Mouse (Mus musculus) urinary bladder, adult 2 months (tissue): ENCODE data around the gene Arrdc5. TPM values are rescaled to one million over a fixed set of nuclear protein-coding genes. Genes with fewer than 3 reads are reported as not detected.

Experiments used
- DNase-seq: peaks from one replicate; pipeline ENCODE4 v3.0.0; 2022; ENCODE audit warnings: low spot score
- polyA plus RNA-seq: library from polyadenylated mRNA; depleted of rRNA; stranded (reverse); fragments of >200 nt; gene quantifications from 2 replicates; pipeline ENCODE4 v1.2.3, GENCODE M21; 2012; rRNA removed

Arrdc5 gene
- not detected in 2 replicates for polyA plus RNA-seq

DNA sequence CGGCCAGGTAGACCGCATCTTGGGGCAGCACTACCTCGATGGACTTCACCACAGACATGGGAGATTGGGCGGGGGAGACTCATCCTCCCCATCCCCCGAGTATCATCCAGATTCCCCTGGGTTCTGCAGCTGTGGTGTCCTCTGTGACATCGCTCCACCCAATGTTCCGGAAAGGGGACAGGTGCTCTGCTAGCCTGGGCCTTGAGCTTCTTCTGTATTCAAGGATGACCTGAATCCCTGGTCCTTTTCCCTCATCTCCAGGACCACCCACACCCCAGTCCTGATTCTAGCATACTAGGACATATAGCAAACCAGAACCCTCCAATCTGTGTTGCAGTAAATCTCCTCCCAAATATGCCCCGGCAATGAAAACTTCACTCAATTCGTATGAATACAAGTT, at the start of gene Arrdc5:
TSS of gene Arrdc5 (minus strand) at position 101 of the 400 bp plus-strand sequence.
- DNase-seq = no peak

DNA sequence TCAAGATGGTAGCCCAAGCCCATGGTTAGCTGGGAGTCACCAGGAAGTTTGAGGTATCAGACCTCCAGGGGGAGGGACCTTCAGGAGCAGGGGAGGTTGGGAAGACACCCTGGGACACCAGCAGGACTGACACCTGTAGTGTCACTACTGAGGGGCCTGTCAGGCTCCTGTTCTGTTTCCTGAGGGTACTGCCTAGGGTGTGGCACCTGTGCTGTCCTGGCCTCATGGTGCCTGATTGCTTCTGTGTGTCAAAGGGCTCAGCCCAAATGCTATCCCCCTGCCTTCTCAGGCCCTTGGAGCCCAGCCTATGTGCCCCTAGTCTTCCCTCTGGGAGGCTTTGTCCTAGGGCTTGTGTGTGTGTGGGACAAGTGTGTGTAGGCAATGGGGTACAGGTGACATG, 48.5 kb upstream of the Arrdc5 start:
- DNase-seq = no peak

DNA sequence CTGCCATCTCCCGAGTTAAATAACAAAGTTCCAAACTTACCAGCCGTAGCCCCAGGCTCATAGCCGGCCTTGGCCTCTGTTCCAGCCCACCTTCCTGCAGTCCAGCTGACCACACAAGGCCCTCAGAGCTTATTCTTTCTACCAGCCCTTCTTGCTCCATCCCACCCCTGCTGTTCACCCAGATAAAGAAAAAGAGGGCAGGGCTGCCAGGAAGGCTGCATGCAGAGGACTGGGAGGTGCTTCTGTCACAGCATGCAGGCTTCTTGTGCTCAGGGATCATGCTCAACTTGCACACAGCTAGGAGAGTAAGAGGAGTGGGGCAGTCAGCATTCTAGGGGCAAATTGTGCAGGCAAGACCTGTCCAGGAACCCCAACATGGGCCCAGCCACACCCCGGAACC, 48.0 kb upstream of the Arrdc5 start:
- no peak for DNase-seq

DNA sequence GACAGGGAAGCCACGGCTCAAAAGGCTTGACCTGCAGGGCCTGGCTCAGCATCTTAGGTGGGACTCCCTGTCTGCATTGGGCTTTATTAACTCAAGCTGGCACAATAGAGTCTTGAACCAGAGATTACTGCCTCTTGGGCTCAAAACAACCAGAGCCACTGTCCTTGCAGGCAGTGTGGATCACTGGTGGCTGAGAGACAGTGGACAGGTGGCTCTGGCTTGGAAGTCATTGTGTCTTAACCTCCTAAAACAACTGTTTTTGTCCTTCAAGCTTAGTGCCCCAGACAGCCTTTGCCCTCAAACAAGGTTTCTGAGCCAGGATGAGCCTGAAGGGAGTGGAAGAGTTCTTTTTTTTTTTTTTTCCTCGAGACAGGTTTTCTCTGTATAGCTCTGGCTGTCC, 45.3 kb upstream of the Arrdc5 start:
- DNase-seq = no peak

DNA sequence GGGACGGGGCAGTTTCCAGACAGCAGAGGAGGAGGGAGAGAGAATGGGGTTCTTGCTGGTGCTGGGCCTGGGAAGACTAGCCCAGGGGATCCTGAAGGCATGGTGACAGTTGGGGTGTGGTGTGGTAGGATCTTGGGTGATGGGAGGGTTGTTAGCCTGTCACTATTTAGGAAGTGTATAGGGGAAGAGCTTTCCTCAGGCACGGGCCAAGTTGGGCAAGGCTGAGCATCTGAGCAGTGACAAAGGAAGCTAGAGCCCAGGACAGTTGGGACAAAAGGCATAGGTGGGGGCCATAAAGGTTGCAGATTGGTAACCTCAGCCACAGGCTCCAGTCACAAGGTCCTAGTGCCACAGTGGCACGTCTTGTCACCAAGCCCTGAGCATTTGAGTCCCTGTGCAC, 43.4 kb upstream of the Arrdc5 start:
- DNase-seq = no peak

DNA sequence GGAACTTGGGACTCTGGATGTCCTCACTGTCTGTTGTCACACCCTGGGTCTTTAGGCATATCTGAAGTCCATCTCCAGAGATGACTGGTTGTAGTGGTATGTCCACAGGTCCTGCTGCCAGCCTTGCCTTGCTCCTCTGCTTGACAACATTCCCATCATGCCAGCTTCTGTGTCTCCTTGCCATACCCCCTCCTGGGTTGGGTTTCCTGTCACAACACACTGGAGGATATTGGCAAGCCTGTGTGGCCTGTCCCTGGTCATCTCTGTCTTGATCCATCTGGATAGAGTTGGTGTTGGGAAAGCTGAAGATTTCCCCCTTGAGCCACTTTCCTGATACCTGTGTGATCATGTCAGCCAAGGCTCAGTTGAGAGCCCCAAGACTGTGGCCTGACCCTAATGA, 40.6 kb upstream of the Arrdc5 start:
- DNase-seq = no peak

DNA sequence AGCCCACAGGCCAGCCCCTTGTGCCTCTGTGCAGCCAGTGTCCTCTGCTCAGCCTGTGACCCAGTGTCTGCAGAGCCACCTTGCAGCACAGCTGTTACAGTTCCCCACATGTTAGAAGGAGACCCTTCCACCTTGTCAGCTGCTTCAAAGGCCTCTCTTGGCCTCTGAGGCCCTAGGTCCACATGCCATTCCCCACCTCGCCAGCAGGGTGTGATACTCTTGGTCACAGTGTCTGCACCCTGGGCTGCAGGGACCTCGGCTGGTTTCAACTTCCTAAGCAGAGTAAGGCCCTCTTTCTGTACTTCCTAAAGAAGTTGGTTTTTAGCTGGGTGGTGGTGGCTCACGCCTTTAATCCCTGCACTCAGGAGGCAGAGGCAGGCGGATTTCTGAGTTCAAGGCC, 38.8 kb upstream of the Arrdc5 start:
- DNase-seq = no peak

DNA sequence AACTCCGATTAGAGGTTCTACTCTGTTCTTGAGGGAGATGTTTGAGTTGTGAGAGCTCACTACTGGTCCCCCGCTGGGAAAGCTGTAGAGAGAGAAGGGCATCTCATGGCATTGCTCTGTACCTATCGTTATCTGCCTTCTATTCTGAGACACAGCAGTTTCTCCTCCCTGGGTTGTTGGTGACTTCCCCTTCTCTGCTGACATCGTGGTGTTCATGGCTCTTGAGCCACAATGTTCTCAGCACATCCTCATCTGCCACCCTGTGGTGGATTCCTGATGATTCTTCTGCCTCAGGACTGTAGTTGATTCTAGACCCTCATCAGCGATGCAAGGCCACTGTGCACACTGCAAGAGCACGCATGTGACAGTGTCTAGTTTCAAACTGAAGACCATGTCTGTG, 37.7 kb upstream of the Arrdc5 start:
- no peak for DNase-seq

DNA sequence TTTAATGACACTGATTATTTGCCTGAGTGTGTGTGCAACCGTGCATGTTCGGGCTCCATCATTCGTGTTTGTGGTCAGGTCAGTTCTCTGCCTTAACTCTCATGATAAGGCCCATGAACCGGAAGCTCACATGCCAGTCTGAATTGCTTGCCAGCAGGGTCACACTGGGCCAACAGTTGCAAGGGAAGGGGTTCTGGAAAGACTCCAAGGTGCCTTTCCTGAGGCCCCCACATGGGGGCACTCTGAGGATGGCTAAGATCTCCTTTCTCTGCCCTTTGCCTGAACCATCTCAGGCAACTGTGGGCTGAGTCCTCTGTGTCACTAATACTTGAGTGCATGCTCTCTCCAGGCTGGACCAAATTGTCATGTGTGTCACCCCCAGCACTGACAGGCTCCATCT, 37.1 kb upstream of the Arrdc5 start:
- no peak for DNase-seq

DNA sequence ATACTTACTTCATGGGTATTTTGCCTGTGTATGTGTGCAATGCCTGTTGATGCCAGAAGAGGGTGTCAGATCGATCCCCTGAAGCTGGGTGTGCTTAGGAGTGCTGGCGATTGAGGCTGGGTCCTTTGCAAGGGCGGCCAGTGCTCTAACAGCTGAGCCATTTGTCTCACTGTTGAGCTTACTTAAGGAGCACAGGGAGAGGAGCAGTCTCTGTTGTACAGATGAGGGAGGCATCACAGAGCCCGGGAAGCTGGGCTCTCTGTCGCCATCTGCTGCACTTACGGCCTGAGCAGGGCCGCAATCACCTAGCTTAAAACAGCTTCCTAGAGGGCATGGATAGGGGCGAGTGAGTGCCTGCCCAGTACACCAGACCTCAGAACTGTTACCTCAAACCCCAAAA, 32.9 kb upstream of the Arrdc5 start:
- DNase-seq = no peak

DNA sequence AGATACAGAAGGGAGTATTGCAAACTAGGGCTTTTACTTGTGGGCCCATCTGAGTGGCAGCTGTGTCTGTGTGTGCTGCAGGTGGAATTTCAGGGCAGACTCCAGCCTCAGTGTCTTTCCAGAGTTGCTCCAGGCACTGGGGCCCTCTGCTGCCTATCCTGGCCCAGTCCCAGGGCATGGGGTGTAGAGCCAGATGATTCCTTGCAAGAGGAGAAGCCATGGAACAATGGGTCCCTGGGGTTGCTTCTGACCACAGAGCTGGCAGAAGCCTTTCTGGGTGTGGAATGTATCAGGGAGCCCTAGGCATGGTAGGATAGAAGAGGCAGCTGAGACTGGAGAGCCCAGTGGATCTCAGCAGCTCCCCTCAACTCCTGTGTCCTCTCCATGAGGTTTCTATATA, 31.2 kb upstream of the Arrdc5 start:
- no peak for DNase-seq

DNA sequence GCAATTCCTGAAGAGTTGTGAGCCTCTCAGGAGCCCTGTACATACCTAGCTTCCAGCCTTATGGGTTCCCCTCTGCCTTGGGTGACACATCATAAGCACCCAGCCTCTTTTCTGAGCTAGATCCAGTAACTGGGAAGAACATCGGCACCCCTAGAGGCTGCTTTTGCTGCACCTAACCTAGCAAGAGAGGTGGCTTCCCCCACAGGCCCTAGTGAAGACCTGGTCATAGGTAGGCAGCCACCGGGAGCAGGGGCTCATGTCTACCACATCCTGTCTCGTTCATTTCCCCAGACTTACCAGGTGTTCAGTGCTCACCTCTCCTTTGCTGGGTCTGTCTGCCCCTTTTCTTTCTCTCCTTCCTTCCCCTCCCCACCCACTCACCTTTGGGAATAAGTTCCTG, 30.3 kb upstream of the Arrdc5 start:
- DNase-seq = no peak

DNA sequence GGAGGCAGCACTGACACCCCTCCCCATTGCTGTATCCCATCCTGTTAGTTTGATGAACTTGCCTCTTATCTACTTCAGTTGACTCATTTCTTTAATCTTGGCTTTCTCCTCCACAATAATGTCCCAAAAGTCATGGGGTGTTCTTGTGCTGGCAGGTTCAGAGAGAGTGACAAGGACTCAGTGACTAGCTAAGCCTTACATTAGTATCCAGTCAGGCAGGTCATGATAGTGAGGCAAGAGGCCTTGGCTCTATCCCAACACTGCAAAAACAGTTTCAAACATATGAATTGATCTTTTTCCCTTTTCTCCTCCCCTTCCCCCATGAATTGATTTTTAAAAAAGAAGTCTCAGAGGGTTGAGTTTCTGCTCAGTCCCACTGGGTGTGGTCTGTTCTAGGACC, 29.2 kb upstream of the Arrdc5 start:
- DNase-seq = no peak

DNA sequence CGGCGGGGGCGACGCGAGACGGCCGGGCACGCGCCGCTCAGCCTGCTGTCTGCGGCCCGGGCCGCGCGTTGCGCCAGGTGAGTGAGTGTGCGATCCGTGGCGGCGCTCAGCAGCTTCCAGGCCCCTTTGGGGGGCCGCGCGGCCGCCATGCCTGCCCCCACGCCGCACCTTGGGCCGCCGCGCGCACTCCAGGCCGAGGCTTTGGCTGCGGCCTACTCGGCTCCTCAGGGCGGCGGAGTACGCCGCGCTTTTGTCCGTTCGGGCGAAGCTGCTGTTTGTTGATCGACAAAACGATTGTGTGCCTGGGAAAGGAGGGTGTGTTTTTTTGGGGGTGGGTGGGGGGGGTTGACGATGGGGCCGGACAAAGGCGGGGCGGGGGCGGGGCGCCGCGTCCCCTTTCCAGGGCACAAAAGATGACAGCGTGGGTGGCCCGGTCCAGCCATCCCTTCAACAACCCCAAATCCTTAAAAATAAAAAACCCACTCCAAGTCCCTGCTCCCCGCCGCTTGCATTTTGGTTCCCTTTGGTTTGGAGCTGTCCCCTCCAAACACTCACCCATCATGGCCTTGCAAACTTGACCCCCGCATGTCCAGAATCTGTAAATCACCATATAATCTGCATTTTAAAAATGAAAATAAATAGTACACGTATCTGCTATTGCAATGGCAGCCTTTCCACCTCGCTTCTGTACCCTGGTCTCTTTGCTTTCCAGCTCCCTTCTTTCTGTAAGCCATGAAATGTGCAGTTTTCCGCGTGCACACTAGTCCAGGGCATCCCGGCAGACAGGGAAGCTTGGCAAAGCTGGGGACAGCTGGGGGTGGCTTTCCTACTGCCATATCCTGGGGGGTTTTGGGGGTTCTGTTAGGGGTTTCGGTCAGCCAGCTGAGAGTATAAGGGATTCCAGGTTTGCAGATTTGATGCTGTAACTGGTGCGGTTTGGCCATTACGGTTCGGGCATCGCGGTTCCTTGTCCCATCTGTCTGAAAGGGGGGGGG, 26.4 kb upstream of the Arrdc5 start:
- peak; percentile 54 for DNase-seq

DNA sequence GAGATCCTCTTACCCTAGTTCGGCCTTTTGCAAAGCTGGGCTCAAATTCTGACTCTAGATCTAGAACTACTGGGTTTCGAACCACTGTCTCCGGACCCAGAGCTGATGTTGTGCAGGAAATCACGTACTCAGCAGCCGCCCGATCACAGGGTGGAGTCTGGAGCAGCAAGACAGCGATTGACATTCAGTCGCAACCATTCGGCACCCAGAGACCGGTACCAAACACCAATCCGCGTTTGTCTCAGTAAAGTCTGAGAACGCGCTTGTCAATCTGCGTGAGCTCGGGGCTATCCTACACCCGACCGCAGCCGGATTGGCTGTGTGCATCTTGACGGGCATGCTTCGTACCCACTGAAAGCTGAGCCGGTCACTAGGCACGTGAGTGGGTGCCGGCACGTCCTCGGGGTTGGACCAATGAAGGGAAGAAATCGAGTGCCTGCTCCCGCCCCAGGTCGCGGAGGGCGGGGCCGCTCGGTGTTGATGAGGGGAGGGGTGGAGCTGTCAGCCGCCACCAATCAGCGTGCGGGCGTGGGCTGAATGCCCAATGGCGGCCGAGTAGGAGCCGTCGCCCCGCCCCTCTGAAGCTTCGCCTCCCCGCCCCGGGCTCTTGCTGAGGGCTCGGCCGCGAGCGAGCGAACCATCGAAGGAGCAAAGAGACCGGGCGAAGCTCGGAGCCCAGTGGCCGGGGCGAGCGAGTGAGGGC, 25.5 kb upstream of the Arrdc5 start, which contains the start of gene Kdm4b:
TSS of gene Kdm4b (plus strand) at position 613 of the 703 bp plus-strand sequence.
- peak; percentile 98 for DNase-seq

DNA sequence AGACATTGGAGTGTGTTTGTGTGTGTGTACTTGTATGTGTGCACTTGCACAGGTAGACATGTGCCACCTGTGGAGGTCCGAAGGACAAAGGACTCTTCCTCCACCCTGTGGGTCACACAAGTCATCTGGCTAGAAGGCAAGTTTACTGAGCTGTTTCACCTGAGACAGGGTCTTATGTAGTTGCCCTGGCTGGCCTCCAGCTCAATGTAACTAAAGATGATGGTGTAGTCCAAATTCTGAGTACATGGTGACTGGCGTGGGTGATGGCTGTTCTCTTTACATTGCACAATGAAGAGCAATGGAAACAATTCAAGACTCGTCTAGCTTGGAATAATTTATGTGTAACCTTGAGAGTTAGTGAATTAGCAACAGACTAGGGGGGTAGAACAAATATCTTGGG, 24.3 kb upstream of the Arrdc5 start:
- DNase-seq = no peak

DNA sequence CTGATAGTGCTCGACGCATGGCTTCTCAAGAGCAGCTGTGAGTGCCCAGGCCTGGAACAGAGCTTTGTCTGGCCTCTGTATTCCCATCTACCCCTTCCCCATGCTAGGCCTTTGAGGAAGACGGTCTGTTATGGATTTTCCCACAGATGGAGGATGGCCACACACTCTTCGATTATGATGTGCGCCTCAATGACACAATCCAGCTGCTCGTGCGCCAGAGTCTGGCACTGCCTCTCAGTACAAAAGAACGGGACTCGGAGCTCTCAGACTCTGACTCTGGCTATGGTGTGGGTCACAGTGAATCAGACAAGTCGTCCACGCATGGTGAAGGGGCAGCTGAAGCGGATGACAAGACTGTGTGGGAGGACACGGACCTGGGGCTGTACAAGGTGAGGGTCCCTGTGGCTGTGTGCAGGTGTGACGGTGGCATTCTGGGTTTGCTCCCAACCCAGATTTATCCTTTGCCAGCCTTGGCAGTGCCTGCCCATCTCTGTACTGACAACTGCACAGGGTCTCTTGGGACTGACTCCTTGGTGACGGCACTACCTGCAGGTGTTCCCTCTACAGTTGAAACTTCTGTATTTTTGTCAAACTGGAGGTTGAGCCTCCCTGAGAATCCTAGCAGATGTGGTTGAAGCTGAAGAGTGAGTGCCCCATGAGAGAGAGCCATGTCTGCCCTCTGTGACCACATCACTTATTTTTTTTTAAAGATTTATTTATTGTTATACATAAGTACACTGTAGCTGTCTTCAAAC, 9.3 kb upstream of the Arrdc5 start:
- no peak for DNase-seq

DNA sequence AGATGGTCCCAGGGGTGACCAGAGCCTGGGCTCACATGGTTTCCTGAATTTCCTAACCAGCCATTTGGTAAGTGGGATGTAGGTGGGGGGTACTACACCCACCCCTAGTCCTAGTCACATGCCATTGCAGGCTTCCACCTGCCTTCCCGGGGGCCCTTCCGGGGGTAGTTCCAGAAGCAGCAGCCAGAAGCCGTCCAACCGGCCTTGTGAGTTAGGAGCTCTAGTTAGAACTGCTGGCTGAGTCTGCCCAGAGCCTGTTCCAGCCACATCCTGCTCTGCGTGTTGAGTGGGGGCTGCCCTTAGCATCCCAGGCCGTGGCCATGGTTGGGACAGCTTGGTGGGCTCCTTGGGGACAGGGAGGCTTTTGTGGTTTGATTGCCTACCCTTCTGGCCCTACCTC, 8.0 kb upstream of the Arrdc5 start:
- DNase-seq = peak; percentile 62

DNA sequence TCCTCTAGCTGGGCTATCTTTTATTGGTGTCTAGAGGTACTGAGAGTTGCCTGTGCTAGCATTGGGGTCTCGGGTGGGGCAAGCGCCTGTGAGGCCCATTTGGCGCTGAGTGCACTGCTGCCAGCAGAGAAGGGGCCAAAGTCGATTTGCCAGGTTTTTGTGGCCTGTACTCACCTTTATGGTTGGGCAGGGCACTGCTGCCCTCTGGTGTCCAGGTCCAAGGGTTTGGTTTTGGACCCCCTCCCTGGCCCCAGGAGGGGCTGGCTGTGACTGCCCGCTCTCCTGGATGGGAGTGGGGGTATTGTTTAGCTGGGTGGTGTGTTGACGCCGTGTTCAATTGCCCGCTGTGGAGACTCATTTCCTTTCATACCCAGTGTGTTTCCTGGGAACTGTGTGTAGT, 5.7 kb upstream of the Arrdc5 start:
- DNase-seq = peak; percentile 24

DNA sequence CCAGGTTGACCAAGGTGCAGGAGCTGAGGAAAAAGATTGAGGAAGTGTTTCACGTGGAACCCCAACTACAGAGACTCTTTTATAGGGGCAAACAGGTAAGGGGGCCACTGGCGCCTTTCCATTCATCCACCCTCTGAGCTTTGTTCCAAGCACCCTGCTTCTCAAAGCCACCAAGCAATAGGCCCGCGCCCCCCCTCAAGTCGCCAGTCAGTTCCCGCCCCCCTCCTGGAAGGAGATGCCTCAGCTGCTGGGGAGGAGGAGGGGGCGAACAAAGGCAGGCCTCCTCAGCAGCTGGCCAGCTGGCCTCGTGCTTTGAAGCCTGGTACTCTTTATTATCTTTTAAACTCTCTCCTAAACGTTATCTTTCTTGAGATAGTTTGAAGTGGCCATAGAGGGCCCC, 5.1 kb upstream of the Arrdc5 start:
- no peak for DNase-seq

DNA sequence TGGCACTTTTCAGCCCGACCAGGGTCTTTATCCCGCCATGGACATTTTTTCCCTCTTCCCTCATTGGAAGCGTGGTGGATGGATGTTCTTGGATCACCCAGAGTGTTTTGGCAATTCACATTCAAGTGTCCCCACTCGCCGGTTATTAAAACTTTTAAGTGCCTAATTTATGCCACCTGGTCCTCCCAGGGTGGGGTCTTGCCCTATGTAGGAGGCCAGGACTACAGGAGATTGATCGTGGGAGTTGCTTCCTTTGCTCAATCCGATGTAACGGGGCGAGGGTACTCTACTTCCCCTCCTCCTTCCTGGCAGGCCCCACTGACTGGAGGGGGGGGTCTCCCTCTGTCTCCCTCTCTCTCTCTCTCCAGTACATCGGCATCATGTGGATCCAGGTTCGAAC, 4.6 kb upstream of the Arrdc5 start:
- no peak for DNase-seq
